Mouse (Mus musculus): ENCODE data around the gene Ctnnbl1. TPM values are rescaled to one million over a fixed set of nuclear protein-coding genes. Genes with fewer than 3 reads are reported as not detected.

The Ctnnbl1 gene
- total RNA-seq, 2 experiments from 2014 or later = 20.0 to 35.9 TPM

- ATAC-seq (ENCODE audit: poor library complexity, severe bottlenecking) = peak; percentile 90
Observed at GRCm38 (mm10) chr2:157792840-157793552, 55.8 kb downstream of the Ctnnbl1 start.

DNA sequence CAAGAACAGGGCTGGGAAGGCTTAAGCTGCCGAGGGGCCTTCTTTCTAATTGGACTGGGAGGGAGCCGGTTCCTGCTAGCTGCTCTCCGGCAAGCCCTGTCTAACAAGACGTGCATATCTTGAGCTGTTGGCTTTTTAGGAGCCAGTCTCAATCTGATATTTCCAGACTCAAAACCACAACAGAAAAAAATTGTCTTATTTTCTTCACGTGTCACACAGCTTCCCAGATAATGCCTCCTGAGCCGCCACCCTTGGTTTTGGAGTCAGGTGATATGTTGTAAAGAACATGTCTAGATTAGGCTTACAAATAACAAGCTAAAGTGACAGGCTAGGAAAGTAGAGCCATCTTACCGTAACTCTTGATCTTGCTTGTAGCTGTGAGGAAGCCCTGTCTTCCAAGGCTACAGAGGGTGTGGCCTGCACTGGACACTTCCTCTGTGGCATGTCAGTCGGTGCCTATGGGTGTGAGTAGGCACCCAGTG lies 56.7 kb downstream of the Ctnnbl1 start:
- peak; percentile 83 for ATAC-seq (ENCODE audit: poor library complexity, severe bottlenecking)

- no peak for ATAC-seq (ENCODE audit: poor library complexity, severe bottlenecking)
Observed at GRCm38 (mm10) chr2:157795627-157796423, 58.6 kb downstream of the Ctnnbl1 start.

GRCm38 (mm10) chr2:157799533-157799932 lies 62.3 kb downstream of the Ctnnbl1 start:
- ATAC-seq (ENCODE audit: poor library complexity, severe bottlenecking) = no peak

DNA sequence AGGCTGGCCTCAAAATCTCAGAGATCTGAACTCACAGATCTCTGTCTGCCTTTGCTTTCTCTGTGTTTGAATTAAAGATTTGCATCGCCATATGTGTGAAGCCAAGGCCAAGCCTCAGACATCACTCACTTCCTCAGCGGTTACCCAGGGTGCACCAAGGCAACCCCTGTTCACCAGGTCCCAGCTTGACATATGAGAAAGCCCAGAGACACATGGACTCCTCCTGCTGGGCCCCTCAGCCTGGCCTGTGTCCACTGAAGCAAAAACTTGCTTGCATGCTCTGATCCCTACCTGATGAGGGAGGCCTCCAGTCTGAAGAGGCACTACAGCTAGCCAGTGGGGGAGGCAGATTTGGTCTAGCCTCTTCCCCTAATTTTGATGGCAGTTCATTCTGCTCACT lies 63.1 kb downstream of the Ctnnbl1 start:
- no peak for ATAC-seq (ENCODE audit: poor library complexity, severe bottlenecking)

- ATAC-seq (ENCODE audit: poor library complexity, severe bottlenecking) = no peak
Observed at GRCm38 (mm10) chr2:157800746-157801501, 63.7 kb downstream of the Ctnnbl1 start.

DNA sequence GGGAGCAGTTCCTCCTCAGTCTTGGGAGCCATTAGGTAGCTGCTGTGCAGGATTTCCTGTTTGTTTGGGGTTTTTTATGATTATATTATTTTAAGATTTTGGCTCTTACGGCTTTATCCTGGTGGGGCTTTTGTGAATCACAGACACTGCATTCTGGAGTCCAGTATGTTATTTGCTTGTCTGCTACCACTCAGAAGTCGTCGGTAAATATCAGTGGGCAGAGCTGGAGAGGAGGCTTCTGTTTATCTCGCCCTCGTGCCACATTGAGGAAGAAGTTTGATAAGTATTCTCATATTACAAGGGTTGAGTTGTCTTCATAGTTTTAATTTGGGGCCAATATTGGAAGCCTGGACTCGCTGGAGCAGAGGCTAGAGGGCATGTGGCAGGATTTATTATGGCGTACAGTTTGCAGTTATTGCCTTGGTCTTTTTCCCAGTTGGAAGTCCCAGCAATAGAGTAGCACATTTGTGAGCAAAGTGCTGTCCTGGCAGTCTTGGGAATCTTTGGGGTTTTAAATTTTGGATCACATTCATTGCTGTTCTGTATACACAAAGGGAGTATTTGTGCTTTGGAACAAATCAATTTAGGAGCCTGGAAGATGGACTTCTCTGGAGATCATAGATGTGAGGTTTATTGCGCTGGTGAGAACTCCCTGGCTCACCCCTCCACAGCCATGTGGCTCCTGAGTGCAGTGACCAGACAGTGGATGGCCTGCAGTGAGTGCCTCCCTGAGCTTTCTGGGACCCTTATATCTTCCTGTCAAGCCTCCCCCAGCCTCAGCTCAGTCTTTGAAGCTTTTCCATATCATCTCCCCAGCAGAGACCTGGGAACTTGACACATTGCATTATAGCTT lies 64.5 kb downstream of the Ctnnbl1 start:
- no peak for ATAC-seq (ENCODE audit: poor library complexity, severe bottlenecking)

- ATAC-seq (ENCODE audit: poor library complexity, severe bottlenecking) = no peak
Observed at GRCm38 (mm10) chr2:157802666-157803065, 65.5 kb downstream of the Ctnnbl1 start.

DNA sequence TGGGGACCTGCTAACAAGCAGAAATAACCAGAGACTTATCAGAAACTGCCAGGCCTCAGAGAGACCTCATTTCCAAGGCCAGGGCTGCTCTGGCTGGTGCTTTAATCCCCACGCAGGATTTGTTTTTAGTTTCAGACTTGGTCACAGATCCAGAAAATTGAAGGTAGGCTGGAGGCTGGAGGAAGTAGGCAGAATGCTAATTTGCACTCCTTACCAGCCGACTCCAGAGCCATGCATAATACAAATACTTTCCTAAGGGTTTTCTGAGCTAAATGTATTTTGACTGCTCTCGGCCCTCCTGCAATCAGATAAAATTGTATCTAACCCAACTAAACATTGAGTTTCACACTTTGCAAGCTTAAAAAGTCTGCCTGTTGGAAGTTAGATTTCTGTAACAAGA lies 67.2 kb downstream of the Ctnnbl1 start:
- no peak for ATAC-seq (ENCODE audit: poor library complexity, severe bottlenecking)

GRCm38 (mm10) chr2:157805091-157805490 lies 67.9 kb downstream of the Ctnnbl1 start:
- ATAC-seq (ENCODE audit: poor library complexity, severe bottlenecking) = no peak

DNA sequence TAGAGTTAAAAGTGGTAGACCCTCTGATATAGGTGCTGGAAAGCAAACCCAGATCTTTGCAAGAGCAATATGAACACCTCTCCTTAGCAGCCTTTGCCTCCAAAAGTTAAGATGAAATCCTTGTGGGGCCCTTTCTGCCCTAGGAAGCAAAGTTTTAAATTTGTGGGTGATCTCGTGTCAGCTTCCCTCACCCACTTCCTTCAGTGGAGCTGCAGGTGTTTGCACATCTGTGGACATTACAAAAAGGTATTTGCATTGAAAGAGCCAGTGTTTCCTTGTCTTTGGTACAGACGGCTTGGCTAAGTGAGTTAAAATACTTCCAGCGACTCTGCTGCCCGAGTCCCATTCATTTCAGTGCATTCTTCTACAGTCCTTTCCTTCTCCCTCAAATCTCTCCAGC lies 69.9 kb downstream of the Ctnnbl1 start:
- no peak for ATAC-seq (ENCODE audit: poor library complexity, severe bottlenecking)

DNA sequence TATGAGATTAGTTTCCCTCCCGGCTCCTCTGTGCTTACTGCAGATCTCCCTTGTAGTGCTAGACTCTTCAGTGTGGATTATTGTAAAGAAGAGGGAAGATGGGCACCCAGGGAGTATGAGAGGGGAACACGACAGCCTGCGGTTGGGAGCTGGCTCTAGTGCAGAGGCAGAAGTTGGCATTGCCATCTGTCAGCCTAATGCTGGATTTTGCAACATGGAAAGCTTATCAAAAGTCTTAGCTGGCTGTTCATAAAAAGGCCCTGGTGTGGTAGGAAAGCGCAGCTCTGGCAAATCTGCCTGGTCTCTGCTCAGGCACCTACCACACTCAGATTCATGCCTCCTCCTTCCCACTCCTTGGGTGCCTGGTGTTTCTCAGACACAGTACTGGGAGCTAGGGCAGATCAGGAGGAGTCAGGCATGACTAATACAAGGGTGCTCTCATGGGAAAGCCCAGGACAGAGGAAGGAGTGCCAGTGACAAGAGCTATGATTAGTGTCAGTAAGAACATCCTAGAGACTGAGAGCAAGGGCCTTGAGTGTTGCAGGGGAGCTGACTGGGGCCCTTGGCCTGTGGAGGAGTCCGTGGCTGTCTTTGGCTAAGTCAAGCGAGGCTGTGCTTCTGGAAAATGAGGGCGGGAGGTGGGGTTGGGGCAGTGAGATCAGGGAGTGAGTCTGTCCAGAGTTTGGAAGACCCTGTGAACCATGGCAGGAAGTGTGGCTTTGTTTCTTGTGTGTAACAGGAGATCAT lies 70.6 kb downstream of the Ctnnbl1 start:
- peak; percentile 52 for ATAC-seq (ENCODE audit: poor library complexity, severe bottlenecking)

- peak; percentile 61 for ATAC-seq (ENCODE audit: poor library complexity, severe bottlenecking)
Observed at GRCm38 (mm10) chr2:157808368-157808923, 71.2 kb downstream of the Ctnnbl1 start.

GRCm38 (mm10) chr2:157809341-157809740 lies 72.1 kb downstream of the Ctnnbl1 start:
- 0 out of 2 replicates have a peak, but pooled peaks have one; percentile 21 for ATAC-seq (ENCODE audit: poor library complexity, severe bottlenecking)

DNA sequence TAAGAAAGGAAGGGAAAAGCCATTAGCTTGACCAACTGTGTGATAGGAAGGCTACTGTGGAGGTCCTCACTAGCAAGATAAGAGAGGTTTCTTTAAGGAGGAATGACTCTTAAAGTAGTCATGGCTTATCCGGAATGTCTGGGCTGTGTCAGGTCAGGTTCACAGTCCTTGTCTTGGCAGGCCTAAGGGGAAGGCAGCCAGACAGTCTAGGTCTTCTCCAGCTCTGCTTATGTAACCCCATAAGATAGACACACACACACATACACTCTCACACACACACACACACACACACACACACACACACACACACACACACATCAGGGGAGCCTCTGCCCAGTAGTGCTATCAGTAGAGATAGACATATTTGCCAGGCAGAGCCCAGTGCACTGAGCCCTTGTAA lies 73.5 kb downstream of the Ctnnbl1 start:
- ATAC-seq (ENCODE audit: poor library complexity, severe bottlenecking) = no peak

GRCm38 (mm10) chr2:157813121-157813520 lies 75.9 kb downstream of the Ctnnbl1 start:
- ATAC-seq (ENCODE audit: poor library complexity, severe bottlenecking) = no peak

GRCm38 (mm10) chr2:157814116-157814964 lies 77.1 kb downstream of the Ctnnbl1 start:
- peak; percentile 60 for ATAC-seq (ENCODE audit: poor library complexity, severe bottlenecking)

- no peak for ATAC-seq (ENCODE audit: poor library complexity, severe bottlenecking)
Observed at GRCm38 (mm10) chr2:157814965-157815283, 77.7 kb downstream of the Ctnnbl1 start.

- ATAC-seq (ENCODE audit: poor library complexity, severe bottlenecking) = no peak
Observed at GRCm38 (mm10) chr2:157817672-157818071, 80.5 kb downstream of the Ctnnbl1 start.

Measured in megakaryocyte, adult 5-6 weeks (primary cell).